Mouse (Mus musculus): ENCODE data around the gene B3gat1.

Gene B3gat1

DNA sequence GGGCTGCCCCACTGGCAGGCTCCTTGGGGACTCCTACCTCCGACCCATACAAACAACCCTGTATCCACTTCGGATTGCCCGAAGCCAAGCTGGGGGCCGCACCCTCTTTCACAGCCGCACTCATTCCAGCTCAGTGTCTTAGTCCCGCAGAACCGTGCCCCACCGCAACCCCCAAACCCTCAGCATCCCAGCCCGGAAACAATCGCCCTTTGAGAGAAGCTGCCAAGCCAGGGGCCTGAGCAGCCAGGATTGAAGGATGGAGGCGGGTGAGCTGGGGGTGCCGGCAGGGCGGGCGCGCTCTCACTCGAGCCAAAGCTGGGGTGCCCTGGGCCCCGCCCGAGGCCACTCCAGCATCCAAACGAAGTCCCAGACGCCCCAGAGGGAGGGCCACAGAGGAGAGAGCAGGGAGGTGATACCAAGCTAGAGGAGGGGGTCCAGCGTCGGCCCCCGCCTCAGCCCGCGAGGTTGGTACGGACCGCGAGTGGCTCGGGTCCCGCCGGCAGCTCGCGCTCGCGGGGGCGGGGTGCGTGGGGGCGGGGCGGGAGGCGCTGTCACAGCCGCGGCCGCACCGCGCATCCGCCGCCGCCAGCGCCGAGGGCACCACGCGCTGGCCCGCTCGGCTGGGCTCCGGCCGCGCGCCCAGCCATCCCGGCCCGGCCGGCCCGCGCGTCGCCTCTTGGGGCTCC, at the start of gene B3gat1:
TSS of gene B3gat1 (plus strand) at position 523 of the 686 bp plus-strand sequence.
- no peak for DNase-seq (ENCODE audit: low read depth)

DNA sequence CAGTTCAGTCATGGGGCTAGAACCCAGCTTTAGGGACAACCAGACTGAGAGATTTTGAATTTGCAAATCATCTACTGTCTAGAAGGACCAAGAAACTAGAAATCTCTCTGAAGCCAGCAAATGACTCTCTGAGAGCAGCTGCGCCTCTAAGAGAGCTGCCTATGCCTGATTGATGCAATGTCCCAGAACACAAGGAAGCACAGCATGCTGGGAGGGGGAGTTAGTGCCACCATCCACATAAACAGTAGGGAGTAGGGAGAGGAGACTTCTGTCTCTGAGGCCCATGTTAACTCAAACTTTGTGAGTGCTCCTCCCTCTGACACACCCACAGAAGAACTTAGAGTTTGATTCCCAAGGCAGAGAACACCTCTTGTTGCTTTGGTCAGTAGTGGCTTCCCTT, 44.4 kb upstream of the B3gat1 start:
- DNase-seq (ENCODE audit: low read depth), result no peak

DNA sequence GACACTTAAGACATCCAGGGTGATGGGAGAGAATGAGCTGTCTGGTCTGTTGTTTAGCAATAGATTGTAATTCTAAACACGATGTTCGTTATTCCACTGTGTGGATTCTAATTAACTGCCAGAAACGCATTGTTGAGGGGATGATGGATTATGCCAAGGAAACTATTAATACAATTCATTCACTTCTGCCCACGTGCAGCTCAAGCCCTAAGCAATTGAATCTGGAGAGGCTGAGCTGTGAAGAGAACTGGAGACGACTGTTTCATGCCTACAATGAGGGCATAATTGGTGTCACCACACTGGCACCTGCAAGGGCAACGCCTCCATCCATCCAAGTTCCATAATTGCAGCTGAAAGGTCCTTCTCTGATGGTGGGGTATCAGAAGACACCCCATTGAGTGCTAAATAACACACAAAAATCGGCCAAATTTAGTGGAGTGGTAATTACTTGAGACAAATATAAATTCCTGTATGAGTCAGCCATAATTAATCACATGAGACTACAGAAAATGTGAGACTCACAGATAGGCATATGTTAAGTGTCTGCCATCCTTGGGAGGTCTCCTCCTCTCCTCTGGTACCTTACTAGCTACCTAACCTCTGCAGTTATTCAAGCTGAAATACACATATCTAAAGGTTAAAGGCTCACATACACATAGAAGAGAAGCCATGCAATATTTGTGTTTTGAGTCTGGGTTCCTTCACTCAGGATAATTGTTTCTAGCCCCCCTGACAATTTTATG, 43.4 kb upstream of the B3gat1 start:
- DNase-seq (ENCODE audit: low read depth), result no peak

DNA sequence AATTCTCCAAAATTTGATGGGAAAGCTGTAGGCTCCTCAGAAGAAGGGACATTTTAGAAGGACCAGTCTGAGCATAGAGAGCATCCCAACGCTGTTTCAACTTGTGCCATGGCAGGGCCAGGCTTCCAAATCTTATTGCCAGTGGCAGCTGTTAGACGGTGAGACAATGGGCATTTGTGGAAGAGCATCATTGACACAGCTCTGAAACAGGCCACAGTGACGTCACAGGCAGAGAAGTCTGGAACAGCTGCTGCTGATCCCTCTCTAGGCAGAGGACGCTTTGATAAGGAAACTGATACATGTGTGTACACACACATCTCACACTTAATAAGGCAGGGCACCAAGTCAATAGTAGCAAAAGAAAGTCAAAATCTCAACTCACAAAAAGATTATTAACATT, 40.9 kb upstream of the B3gat1 start:
- DNase-seq (ENCODE audit: low read depth), result no peak

DNA sequence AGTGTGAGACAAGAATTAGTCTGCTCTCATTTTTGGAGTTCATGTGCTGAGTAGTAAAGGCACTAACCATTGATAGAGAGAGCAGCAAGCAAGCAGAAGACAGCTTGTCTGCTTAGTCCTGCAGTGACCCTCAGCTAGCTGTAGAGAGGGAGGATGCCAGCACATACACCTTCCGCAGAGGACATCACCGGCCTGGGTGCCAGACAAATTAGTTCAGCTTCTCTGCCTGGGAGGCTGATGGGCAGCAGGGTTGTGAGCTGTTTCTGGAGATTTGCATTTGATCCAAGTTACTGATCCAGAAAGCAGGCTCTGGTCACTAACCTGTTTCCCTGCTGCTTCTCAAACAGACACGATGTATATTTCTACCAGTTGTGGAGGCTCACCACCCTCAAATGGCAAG, 38.9 kb upstream of the B3gat1 start:
- no peak for DNase-seq (ENCODE audit: low read depth)

DNA sequence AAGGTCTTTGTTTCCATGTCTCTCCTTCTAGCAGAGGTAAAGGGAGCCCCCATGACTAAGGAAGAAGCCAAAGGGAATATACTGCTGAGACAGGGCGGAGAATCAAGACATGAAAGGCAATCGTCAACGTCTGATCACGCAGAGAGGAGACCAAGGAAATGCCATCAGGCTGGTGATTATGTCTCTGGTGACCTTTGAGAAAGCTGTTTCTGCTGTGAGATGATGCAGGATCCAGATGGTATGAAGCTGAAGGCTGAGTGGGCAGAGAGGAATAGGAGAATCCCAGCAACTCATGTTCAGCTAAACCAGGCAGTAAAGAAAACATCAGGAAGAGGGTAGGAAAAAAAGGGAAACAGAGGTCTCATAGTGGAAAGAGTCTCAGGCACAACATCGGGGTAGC, 38.4 kb upstream of the B3gat1 start:
- DNase-seq (ENCODE audit: low read depth), result no peak

DNA sequence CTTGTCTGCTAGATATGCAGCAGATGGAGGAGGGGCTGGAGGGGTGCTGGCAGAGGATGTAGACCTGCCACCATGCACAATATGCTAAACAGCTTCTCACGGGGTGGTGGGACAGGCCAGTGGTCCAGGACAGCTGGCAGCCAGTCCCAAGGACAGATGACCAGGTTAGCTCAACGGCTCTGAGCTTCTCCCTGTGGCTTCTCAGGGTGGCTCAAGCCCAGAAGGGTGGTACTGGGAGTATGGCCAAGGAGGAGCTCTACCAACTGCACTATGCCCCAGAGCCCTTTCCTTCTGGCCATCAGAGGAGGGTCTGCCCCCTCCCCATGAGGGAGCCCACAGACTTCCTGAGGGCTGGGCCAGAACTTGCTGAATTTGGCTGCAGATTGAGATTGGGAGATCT, 35.2 kb upstream of the B3gat1 start:
- no peak for DNase-seq (ENCODE audit: low read depth)

DNA sequence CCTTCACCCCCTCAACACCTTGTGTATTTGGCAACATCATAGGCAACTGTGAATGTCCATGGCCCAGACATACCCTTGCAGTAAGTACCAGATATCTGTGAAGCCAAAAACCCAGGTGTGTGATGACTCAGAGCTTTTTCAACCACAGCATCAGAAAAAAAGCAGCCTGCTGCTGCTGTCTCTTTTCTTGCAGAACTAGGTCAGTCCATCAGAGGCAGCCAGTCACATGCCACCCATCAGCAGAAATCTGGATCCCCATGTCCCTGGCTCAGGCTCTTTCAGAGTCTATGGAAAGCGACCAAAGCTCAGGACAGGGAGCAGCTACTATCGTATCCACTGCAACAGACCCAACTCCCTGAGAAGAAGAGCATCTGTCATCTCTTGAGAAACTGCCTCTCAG, 33.2 kb upstream of the B3gat1 start:
- DNase-seq (ENCODE audit: low read depth), result no peak

DNA sequence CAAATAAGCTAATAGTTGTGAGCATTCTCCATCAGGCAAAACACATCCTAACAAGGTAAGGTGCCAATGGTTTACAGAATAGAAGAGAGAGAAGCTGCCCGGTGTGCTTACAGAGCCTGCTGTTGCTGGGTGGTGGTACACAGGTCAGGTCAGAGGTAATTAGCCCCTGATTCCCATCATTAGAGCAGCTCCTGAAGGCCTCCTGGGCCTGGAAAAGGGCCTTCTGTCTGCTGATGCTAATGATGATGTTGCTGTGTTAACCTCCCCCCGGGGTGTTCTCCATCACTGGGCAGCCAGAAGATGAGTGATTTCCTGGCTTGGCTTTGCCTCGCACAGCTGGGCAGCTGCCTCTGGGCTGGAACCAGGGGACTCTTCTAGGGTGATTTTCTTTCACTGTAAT, 15.1 kb upstream of the B3gat1 start:
- no peak for DNase-seq (ENCODE audit: low read depth)

DNA sequence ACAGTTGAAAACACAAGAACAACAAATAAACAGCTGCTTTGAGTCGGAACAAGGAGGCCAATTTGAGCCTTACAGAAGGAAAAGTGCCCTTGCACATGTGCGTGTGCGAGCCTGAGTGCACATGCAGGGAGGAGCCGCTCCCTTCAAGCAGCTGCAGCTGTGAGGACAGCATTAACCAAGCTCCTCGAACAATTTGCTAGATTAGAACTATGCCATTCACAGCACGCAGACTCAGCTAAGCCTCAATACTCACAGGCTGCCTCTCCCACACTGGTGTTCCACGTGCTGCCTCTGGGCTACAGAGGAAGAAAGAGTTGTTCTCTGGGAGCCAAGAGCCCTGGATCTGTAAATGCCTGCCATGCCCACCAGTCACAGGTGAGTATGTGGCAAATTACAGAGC, 11.8 kb upstream of the B3gat1 start:
- no peak for DNase-seq (ENCODE audit: low read depth)

DNA sequence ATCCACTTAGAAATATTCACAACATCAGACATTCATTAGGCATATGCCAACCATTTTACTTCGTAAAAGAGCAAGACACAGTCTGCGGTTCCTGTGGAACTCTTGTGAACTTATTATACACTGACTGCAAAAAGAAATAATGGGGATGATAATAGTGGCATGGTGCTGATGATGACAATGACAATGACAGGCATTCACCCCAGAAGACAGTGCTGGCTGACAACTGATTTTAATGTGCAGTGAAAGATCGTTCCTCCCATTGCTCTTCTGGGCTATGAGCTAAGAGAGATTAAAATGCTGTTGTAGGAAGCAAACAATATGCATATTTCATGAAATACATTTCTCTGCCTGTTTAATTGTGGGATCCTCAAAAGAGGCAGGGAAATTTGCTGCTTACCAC, 7.8 kb upstream of the B3gat1 start:
- DNase-seq (ENCODE audit: low read depth), result no peak

DNA sequence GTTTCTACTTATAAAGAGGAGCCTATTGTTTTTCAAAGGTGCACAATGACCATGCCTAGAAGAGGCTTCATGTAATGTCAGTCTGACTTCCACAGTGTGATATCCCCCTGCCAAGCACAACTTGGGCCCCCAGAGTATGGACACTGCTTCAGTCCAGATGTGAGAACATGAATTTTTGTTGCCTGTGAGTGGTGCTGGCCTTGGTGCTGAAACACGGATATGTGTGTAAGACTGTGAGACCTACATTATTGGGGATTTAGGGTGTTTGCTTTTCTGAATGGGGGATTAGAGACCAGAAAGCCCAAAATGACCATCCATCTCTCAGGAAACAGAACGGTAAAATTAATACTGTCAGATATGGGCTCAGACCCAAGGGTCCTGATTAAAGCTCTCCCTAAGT, 6.1 kb upstream of the B3gat1 start:
- no peak for DNase-seq (ENCODE audit: low read depth)

DNA sequence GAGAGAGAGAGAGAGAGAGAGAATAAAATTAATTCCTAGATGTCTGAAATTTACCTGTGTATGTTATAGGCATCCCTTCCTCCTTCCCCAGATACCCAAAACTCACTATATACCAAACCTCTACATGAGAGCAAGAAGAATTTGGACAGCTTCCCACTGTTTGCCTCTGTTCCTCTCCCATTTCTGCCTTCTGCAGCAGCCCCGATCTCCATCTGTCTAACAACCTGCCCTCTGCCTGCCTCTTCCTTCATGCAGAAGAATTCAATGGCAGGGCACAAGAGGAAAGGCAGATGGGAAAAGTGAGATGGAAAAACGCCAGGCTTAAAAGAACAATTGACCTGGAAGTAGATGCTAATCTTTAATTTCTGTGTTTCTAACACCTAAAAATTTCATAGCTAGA, 5.0 kb upstream of the B3gat1 start:
- no peak for DNase-seq (ENCODE audit: low read depth)

DNA sequence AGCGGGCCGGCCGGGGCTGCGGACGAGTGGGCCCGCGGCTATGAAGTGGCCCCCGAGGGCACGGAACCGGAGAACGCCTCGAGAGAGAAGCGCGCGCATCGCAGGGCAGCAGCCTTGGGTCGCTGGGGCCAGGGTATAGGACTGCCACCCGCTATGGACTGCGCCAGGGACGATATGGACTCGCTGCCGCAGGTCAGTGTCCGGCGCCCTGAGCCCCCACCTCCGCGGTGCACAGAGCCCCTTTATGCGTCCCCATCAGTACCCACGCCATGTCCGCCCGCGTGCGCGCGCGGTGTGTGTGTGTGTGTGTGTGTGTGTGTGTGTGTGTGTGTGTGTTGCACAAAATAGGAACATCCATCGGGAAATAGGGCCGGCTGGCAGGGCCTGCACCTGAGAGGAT, 458 bp downstream of the B3gat1 start:
- no peak for DNase-seq (ENCODE audit: low read depth)

DNA sequence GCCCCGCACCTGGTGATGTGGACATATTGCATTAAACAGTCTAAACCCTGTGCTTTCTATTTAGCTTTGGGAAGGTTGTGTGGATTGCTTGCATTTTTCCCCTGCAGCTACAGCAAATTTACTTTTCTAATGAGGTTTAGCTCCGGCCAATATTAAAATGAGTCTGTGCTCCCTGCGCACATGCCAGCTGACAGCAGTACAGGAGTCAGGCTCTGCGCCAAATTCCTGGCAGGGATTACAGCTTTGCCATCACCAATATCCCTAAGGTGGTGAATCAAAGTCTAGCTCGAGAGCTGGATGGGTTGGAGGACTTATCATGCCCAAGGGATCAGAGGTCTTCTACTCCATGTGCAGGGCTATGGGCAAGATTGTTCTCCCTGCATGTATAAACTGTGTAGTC, 3.6 kb downstream of the B3gat1 start:
- DNase-seq (ENCODE audit: low read depth), result no peak

DNA sequence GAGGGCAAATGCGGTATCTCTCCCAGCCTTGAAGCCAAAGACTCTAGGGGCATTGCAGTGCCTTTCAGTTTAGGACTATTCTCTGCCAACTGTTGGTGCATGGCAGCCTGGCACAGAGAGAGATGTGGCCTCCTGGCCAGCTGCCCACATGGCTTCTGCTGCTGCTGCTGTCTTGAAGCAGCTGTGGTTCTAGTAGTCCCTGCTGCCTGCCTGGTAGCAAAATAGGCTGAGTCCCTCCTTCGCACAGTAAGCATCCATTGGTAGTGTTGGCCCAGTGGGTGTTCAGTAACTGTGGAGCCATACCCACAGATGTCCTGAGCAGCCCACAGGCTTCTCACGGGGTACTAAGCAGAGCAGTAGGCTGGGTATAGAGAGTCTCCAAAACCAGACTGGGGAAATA, 9.3 kb downstream of the B3gat1 start:
- no peak for DNase-seq (ENCODE audit: low read depth)

DNA sequence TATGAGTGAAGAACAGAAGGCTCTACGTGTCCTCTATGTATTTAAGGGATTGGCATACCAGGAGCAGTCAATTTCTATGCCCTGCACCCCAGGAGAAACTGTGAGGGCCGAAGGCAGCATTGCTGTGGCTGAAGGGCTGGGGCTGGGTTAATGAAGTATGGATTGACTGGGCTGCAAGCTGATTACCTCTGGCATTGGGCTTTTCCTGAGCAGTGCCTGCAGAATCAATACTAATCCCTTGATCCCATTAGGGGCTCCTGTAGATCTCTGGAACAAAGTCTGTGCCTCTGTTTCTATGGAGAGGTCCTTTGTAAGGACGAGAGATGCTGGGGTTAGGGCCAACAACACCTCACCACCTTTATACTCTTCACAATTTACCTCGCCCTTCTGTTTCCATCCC, 13.6 kb downstream of the B3gat1 start:
- no peak for DNase-seq (ENCODE audit: low read depth)

DNA sequence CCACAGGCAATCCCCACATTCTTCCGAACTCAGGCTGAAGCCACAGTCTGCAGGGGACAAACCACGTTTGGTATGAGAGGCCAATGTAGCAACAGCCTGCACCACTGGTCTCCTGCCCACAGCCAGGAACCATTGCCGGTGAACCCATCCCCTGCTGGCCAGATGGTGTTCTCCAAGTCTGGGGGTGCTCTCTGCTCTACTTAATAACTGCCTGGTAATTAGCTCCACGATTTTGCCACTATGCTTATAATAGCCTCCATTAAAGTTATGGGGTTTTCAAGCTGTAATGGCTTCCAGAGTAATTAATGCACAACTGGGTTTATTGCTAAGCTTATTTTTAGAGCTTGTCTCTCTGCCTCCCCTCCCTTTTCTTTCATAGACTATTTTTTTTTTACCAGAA, 15.4 kb downstream of the B3gat1 start:
- DNase-seq (ENCODE audit: low read depth), result no peak

DNA sequence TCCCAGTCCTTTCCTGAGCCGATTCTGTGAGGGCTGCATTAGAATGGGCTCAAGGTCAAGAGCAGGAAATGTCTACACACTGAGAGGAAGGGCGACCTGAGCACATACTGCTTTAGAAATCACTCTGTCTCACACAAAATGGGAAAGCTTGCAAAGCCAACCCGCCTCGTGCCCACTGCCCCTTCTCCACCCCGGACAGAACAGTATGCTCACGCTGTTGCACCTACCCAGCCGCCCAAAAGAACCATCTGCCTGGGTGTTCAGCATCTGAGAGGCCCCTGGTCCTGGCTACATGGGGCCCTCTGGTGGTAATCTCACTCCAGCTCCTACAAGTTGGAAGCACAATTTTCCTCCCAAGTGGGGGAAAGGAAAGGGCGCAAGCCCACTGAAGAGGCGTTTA, 26.6 kb downstream of the B3gat1 start:
- no peak for DNase-seq (ENCODE audit: low read depth)

DNA sequence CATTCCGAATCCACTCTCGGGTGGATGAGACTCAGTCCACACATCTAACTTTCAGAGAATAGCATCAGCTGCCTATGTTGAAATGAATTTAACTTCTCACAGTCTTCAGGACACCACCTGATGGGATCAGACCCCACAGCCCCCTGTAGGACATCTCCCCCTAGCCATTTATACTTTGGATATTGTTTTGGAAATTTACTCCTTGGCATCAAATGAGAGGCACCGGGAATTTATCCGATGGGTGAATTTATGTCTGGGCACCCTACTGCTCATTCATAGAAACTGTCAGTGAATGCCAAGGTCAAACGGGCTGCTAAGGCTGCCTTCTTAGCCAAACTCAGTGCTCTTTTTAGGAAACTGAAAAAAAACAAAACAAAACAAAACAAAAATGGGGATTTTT, 27.0 kb downstream of the B3gat1 start:
- no peak for DNase-seq (ENCODE audit: low read depth)

DNA sequence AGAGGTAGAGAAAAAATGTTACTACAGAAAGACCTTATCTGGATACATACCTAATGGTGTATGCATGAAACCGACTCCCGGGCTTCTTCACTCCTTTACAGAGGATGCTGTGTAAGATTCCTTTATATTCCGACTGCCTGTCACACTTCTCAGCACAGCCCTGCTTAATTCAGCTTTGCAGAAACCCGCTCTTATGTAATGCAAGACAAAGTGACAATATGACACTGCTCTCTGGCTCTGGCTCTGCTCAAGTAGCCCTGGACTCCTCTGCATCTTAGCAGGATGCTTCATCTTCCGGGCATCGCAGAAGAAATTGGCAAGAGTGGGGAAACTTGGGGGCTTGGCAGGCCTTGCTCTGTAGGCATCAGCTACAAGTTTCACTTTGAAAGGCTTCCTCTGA, 28.9 kb downstream of the B3gat1 start:
- no peak for DNase-seq (ENCODE audit: low read depth)

DNA sequence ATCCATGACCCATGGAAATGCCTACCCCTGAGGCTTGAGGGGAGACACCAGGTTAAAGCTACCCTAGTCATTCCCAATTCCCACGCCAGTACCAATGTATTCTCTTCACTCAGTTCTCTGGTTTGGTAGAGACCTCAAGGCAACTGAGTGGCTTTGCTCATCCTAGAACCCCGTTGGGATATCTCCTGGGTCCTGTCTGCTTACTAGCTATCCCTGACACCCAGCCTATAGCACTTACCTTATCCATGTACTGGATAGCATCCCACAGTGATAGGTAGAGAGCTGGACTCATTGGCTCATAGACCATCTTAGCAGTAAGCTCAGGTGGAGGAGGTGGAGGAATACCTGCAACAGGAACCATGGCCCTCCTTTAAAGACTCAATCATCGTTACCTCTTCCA, 34.7 kb downstream of the B3gat1 start:
- DNase-seq (ENCODE audit: low read depth), result no peak

DNA sequence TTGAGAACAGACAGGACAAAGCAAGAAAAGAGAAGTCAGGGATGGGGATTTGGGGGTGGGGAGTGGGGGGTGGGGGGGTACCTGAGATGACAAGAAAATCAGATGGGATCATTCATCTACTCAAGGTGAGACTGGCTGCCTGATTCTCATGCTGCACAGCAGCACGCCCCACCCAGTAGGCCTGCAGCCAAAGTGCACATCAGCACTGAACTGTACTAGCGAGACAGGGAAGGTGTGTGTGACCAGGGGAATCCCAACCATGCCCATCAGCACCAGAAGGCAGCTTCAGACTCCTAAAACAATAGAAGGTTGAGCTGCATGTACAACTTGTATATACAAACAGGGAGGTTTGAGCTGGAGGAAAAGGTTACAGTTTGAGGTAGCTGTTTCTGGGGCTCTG, 42.2 kb downstream of the B3gat1 start:
- DNase-seq (ENCODE audit: low read depth), result no peak
